Mouse (Mus musculus): ENCODE measurements at regions not wholly inside any gene's neighbourhood (a gene's known extent, or its start where the extent isn't known, plus 50 kb on each side); places are given as distances from the start of the nearest gene placed in this dataset.
"Not testable (repeated sequence)": the region's sequence is repeated elsewhere in the genome, so short reads cannot be mapped to it uniquely, and the experiment has no call there.

DNA sequence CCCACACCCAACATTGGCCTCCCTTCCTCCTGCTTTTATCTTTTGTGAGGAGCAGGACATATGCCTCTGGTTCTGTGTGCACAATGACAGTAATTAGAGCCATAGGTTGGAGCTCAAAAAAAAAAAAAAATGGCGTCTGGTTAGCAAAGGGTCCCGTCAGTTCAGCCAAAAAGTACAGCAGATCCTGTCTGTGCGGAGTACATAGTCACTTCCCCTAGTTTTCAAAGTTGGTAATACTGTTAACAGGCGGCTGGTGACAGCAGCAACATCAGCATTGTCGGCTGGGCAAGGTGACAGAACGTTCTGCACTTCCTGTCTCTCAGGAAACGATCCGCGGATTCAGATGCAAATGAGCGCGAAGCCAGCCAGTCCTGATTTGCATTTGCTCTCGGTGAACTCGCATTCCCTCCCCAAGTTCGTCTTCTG lies 642.4 kb upstream of the Gm19410 start:
- DNase-seq: peak; percentile 24 to 37

GRCm38 (mm10) chr8:35125179-35125578 lies 640.4 kb upstream of the Gm19410 start:
- no peak for DNase-seq

GRCm38 (mm10) chr8:35132281-35132680 lies 633.3 kb upstream of the Gm19410 start:
- DNase-seq: no peak

DNA sequence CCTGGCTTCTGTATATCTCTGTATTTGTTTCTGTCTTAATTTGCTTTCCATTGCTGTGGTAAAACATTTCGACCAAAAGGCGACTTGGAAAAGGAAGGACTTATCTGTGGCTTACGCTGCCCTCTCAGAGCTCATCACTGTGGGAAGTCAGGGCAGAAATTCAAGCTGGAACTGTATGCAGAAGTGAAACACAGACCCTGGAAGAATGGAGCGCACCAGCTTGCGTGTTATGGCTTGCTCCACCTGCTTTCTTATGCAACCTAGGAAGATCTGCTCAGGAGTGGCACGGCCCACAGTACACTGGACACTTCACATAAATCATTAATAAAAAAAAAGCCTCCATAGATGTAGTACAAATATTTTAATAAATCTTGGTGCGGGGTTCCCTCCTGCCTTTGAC lies 630.0 kb upstream of the Gm19410 start:
- DNase-seq: no peak

- no peak for DNase-seq
Measured at GRCm38 (mm10) chr8:35136643-35137042, 628.9 kb upstream of the Gm19410 start.

DNA sequence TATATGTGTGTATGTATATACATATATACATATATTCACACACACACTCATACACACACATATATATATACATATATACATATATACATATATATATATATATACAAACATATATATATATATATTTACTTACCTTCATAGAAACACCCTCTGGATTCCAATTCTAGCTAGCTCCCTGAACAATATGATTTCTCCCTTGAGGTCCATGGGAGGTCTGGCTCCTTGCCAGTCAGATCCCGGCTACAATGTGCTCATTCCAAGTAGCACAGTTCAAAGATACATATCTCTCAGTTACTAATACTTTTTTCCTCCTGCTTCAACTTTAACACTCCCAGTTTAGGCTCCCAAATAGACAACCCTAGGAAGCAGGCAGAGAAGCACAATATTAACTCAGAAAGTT lies 624.8 kb upstream of the Gm19410 start:
- peak in 1 of 2 experiments; percentile 20 for DNase-seq

DNA sequence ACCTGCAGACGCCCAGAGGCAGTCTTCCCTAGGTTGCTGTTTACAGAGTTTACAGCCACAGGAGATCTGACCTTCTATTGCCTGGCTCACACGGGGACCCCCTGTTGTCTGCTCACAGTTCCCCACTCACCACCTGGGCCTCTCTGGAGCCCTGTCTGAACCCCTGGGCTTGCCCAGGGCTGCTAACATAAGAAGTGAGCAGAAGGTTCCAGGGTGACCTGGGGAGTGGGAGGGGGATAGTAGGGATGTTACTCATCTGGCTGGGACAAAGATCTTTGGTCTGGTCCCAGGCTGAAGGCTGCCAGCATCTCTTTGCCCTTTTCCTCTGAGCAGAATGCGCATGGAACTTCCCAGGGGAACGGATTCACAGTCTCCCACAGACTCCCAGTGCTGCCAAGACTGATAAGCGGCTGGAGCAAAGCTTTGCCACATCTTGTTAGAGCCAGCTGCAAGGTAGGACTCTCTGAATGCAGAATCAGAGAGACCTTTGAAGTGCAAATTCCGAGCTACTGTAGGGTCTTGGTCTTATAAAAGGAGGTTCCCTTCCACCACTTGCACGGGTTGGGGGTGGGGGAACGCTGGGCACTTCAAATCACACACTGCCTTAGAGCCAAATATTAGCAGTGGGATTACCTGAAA lies 622.5 kb upstream of the Gm19410 start:
- peak; percentile 9 to 41 for DNase-seq

GRCm38 (mm10) chr8:35143684-35144083 lies 621.9 kb upstream of the Gm19410 start:
- DNase-seq: no peak

DNA sequence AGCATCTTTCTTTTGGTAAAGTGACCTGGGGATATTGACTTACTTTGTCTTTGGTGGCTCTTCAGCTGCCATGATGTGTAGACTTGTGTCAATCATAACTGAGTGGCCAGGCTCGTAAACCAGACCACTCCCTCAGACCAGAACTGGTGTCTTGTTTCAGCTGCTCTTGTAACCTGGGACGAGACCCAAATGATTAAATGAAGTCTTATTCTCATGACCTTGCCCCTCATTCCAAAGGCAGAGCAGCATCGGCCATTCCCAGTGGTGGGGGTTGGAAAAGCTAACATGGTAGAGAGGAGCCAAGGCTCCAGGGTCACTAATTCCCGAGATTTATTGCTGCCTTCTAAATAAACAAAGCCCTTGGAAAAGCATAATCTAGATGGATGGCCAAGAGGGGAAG lies 621.2 kb upstream of the Gm19410 start:
- DNase-seq: peak; percentile 28 to 34

- DNase-seq: no peak
Measured at GRCm38 (mm10) chr8:35147481-35147880, 618.1 kb upstream of the Gm19410 start.

DNA sequence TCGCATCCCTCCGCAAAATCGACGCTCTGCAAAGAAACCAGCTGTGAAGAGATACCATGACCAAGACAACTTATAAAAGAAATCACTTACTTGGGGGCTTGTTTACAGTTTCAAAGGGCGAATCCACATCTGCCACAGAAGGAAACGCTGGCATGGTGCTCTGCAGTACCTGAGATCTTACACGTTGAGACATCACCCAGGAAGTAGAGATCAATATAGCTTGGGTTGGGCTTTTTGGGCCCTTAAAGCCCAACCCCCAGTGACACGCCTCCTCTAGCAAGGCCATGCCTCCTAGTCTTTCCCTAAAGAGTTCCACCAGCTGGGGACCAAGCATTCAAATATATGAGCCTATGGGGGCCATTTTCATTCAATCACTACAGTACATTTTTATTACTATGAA lies 617.6 kb upstream of the Gm19410 start:
- DNase-seq: no peak

GRCm38 (mm10) chr8:35152585-35152984 lies 613.0 kb upstream of the Gm19410 start:
- DNase-seq: no peak

- DNase-seq: no peak
Measured at GRCm38 (mm10) chr8:35156272-35156671, 609.3 kb upstream of the Gm19410 start.

DNA sequence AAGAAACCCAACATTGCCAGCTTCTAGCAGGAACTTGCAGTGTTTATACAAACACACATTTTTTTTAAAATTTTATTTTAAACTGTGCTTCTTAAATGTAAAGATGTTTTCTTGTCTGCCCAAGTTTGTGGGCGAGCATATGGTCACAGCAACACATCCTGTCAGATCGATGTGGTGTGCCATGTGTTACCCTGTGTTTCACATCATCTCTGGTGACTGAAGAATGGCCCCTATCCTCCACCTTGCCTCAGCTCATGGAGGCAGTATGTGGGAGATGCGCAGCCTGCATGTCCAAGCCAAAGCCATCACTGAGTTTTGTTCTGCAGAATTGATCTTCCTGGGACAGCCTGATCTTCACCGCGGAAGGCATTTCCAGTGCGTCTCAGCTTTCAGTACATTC lies 607.9 kb upstream of the Gm19410 start:
- no peak for DNase-seq

GRCm38 (mm10) chr8:35159329-35159728 lies 606.3 kb upstream of the Gm19410 start:
- DNase-seq: peak; percentile 71 to 83

DNA sequence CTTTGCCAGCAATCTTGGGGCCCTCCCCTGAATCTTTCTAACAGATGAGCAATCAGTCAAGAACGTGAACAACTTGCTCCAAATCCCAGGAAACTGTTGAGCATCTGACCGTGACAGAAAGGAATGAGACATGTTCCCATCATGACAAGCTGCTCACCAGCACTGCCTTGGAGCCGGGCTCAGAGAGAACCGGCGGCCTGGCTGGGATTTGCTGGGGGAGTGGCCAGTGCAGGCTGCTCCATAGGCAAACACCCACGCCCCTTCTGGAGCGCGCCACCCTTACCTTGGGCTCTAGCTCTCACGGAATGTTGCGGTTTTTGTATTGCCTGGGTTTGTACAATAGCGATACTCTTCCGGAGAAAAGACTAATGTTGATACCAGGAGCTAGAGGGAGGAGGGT lies 605.4 kb upstream of the Gm19410 start:
- DNase-seq: no peak

- DNase-seq: not testable (repeated sequence)
Measured at GRCm38 (mm10) chr8:35162166-35162565, 603.4 kb upstream of the Gm19410 start.

DNA sequence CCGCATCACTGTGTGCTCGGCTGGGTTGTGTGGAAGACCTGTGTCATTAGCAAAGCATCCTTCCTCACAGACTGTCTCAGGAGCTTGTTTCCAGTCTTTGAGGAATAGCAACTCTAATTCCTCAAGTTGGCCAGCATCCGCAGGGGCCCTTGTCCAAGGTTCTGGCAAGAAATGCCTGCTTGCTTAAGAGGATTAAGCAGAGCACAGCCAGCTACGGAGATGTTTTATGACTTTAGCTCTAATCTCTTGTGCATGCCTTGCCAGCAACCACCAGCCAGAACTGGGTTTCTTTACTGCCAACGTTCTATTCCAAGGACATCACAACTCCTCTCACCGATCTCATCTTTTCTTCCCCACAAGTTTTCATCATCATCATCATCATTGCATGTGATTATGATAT lies 599.0 kb upstream of the Gm19410 start:
- peak in 1 of 2 experiments; percentile 23 for DNase-seq

DNA sequence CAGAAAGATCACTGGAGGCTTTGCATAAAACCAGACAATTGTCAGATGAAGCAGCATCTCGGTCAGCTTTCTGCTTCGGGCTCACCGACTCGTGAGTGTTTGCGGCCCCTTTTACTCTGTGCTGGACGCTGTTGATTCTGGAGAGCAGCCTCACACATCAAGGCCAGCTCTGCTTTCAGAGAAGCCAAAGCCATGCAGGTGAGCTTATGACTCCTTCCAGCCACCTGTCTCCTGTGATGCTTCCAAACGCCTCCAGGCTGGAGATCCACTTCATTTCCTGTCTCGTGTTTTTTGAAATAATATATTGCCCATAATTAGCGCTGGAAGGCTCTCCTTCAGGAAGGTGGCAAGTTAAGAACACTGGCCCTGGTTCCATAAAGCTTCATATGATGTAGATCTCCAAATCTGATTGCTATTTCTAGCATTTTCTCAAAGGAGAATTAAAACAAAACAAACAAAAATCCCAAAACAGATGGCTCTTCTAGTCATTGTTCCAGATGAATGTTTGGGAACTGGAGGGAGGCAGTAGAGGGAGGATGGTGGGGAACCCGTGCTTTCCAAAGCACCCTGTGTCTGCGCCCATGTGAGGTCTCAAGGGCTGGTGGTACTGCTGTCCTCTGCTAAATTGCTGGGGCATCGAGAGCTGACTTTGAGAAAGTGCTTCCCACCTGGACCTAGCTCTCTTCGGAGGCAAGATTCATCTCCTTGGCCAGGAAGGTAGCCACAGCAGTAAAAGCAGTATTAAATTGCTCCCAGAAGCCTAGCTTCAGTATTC lies 593.9 kb upstream of the Gm19410 start:
- DNase-seq: no peak

DNA sequence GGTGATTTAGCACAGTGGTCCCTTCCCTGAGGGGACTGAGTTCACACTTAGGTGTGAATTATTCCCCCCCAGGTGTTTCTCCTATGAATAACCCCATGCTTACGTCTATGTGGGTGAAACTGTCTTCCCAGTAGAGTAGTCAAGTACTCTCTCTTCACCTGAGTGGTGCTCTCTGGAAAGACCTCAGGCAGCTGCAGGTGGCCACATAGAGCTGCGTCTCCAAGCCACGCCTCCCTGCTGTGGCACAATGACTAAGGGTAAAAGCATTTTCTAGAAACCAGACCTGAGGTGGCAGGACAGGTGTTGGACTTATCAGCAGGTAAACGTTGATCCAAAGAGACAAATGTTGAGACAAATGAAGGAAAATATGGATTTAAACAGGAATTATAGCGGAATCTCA lies 588.3 kb upstream of the Gm19410 start:
- no peak for DNase-seq

GRCm38 (mm10) chr8:35180075-35180474 lies 585.5 kb upstream of the Gm19410 start:
- DNase-seq: no peak

DNA sequence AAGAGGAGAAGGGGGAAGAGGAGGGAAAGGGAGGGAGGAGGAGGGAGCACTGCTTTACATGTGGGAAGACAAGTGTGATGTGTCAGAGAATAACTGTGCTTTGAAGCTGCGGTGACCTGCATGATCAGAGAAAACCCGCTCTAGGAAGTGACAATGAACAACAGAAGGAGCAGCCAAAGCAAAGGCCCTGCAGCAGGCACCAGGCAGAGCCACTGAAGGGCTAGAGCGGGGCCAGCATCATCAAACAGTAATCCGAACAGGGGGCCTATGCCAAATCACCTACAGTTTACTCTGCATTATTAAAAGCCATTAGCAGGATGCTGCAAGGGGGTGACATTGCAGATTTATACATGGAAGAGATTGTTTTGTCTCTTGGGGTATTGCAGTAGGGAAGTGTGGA lies 583.4 kb upstream of the Gm19410 start:
- DNase-seq: no peak

GRCm38 (mm10) chr8:35183423-35183822 lies 582.2 kb upstream of the Gm19410 start:
- no peak for DNase-seq

DNA sequence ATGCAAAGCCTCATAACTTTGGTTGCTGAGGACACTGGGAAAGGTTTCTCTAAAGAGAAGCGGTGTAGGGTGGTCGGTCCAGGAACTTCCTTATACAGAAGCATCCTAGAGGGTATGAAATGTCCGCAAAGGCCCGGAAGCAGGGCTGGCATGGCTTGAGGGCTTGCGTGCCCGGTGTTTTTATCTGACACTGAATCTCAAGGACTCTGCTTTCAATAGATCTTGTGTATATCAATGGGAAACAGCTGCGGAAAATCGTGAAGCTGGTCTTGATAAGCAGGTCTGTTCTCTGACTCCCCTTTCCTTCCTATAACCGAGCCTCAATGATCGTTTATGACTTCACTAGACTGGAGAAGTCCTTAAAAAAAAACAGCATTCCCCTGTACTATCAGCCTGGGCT lies 580.4 kb upstream of the Gm19410 start:
- no peak for DNase-seq
